Comparison of ENCODE assay signal across 13 mouse cellular contexts in the genomic region with DNA sequence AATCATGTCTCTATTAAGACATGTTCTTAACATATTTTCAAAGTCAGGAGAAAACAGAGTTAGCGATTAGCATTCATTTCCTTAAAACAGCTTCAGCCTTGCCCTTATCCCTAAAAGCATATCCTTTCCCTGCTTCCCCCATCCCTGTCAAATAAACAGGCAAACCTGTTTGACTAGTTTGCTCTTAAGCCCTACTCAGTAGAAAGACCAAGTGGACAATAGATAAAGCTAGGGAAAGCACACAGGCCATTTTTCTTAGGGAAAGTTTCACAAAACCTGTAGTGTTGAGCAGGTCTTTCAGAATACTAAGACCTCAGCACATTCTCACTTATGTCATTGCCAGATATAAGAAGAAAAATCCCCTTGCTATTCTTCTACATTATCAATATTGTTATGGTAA. TPM values are rescaled to one million over a fixed set of nuclear protein-coding genes. Genes with fewer than 3 reads are reported as not detected.
"Had no signal": no experiment of that assay in that cellular context is flagged by ENCODE, and none has a peak within 500 bp of the region (broad histone marks: within the 10 kb centered on the region; RNA-seq: fewer than 3 reads in every experiment).

No protein-coding gene starts in this region.

- DNase-seq: kidney, adult 9 months; kidney, postnatal 10 days; kidney, postnatal 4 days; liver; liver, embryonic 13.5 days; liver, postnatal 0 days; thymus, postnatal 4 days had no signal

- H3K27me3 ChIP-seq: neural tube, embryonic 12.5 days had no signal

- H3K36me3 ChIP-seq: limb, embryonic 12.5 days; liver, embryonic 13.5 days; midbrain, embryonic 13.5 days; neural tube, embryonic 12.5 days had no signal

- ATAC-seq: inflammation-experienced regulatory T-cells, adult 6 months; intestine, postnatal 0 days; liver, postnatal 0 days; midbrain, embryonic 13.5 days had no signal

- H3K27ac ChIP-seq: layer of hippocampus, adult 2 months; limb, embryonic 12.5 days; liver, embryonic 13.5 days; midbrain, embryonic 13.5 days; neural tube, embryonic 12.5 days had no signal

- H3K9ac ChIP-seq: limb, embryonic 12.5 days; liver, embryonic 13.5 days; liver, postnatal 0 days; midbrain, embryonic 13.5 days; neural tube, embryonic 12.5 days had no signal

- H3K4me3 ChIP-seq: layer of hippocampus, adult 2 months; limb, embryonic 12.5 days; liver, embryonic 13.5 days; midbrain, embryonic 13.5 days; neural tube, embryonic 12.5 days had no signal

- H3K9me3 ChIP-seq: limb, embryonic 12.5 days; liver, embryonic 13.5 days; midbrain, embryonic 13.5 days; neural tube, embryonic 12.5 days had no signal

- H3K4me2 ChIP-seq: limb, embryonic 12.5 days; liver, embryonic 13.5 days; midbrain, embryonic 13.5 days; neural tube, embryonic 12.5 days had no signal

- H3K4me1 ChIP-seq: limb, embryonic 12.5 days; liver, embryonic 13.5 days; midbrain, embryonic 13.5 days; neural tube, embryonic 12.5 days had no signal

RNA-seq across cellular contexts. Expression of gene Ugt8a, which starts 7.4 kb away (rescaled TPM):
- polyA plus RNA-seq: inflammation-experienced regulatory T-cells, adult 6 months had no signal
